Mouse (Mus musculus) embryonic facial prominence, embryonic 14.5 days (tissue): ENCODE measurements around the gene Olfr1393. TPM values are rescaled to one million over a fixed set of nuclear protein-coding genes. Genes with fewer than 3 reads are reported as not detected.

Experiments used
- ATAC-seq: fragments of 200-750 bp; cut with Nextera tagmentation; 2 replicates; pipeline ENCODE4 v1.8.0; 2017; ENCODE audit warnings: low read depth, moderate number of reproducible peaks, moderate TSS enrichment
- DNase-seq: peaks from one replicate; pipeline ENCODE4 v3.0.0-alpha.2; 2015; ENCODE audit warnings: low spot score
- H3K27ac ChIP-seq: fragments of 300-500 bp; sonication (generic); replicated peaks from 2 replicates; pipeline ENCODE4 v1.5.1; 2014; ENCODE audit warnings: low read depth, mild to moderate bottlenecking, low read length, moderate library complexity
- H3K27me3 ChIP-seq: fragments of 300-500 bp; sonication (generic); replicated peaks from 2 replicates; pipeline ENCODE4 v1.6.1; 2014; ENCODE audit warnings: low read length; ENCODE audit not compliant: control insufficient read depth, insufficient read depth
- H3K36me3 ChIP-seq: fragments of 300-500 bp; sonication (generic); 2 replicates; pipeline ENCODE4 v1.6.1; 2014; ENCODE audit warnings: low read length, mixed read lengths; ENCODE audit not compliant: control insufficient read depth, insufficient read depth
- H3K4me1 ChIP-seq: fragments of 300-500 bp; sonication (generic); 2 replicates; pipeline ENCODE4 v1.6.1; 2014; ENCODE audit warnings: antibody characterized with exemption, low read length; ENCODE audit not compliant: control insufficient read depth, insufficient read depth
- H3K4me2 ChIP-seq: fragments of 300-500 bp; sonication (generic); 2 replicates; pipeline ENCODE4 v1.6.1; 2014; ENCODE audit warnings: low read depth, mild to moderate bottlenecking, low read length, moderate library complexity, mixed read lengths
- H3K4me3 ChIP-seq: fragments of 300-500 bp; sonication (generic); 2 replicates; pipeline ENCODE4 v1.5.1; 2014; ENCODE audit warnings: low read depth, mild to moderate bottlenecking, low read length
- H3K9ac ChIP-seq: fragments of 300-500 bp; sonication (generic); 2 replicates; pipeline ENCODE4 v1.6.1; 2014; ENCODE audit warnings: low read depth, mild to moderate bottlenecking, low read length, moderate library complexity, mixed read lengths
- H3K9me3 ChIP-seq: fragments of 300-500 bp; sonication (generic); 2 replicates; pipeline ENCODE4 v1.6.1; 2016; ENCODE audit warnings: low read length; ENCODE audit not compliant: control insufficient read depth
- WGBS: fragments of 180-500 bp; shearing (Covaris S2); extraction: QIAGEN DNeasy Blood & Tissue Kit; methylation state at CpG from one replicate; pipeline ENCODE4 v1.1.7; 2014; 5-methylcytosine and 5-hydroxymethylcytosine counted together
- polyA plus RNA-seq: library from polyadenylated mRNA; unstranded; fragments of >200 nt; fragmentation: Nextera tagmentation; extraction: Ambion mirVana; gene quantifications from 2 replicates; pipeline ENCODE4 v1.2.1, GENCODE M21; 2014

The Olfr1393 gene
- polyA plus RNA-seq, 1 experiment from 2014 or later, result 0.10 TPM

- no peak for ATAC-seq
Measured at GRCm38 (mm10) chr11:49242944-49243626, 35.0 kb upstream of the Olfr1393 start.

GRCm38 (mm10) chr11:49243727-49244594, 34.1 kb upstream of the Olfr1393 start, which contains the start of gene Mgat1:
Gene Mgat1, plus strand, starts transcription at chr11:49244191.
- 0% methylated on average over 47 of the region's 60 CpGs for WGBS
- Histone ChIP-seq H3K4me1 (peaks cover 27% of the 10 kb centered on the region), H3K4me2 (peak within 1 kb of the TSS; percentile 58), H3K27ac (peak within 1 kb of the TSS; percentile 94), H3K36me3 (no peaks in the 10 kb centered on the region), H3K9me3 (no peaks in the 10 kb centered on the region), H3K9ac (peak within 1 kb of the TSS; percentile 69), H3K27me3 (no peaks in the 10 kb centered on the region), H3K4me3 (peak within 1 kb of the TSS; percentile 47)
- DNase-seq, result peak; percentile 98
- ATAC-seq, result peak; percentile 94

More at GRCm38 (mm10) chr11:49242944-49243626, 35.0 kb upstream of the Olfr1393 start:
- no peaks in the 10 kb centered on the region for H3K36me3 ChIP-seq
- peak; percentile 69 for DNase-seq
- WGBS, result 19% methylated on average over 11 of the region's 11 CpGs
- H3K4me2 ChIP-seq, result peak overlapping the region; percentile 58
- H3K4me1 ChIP-seq, result peaks cover 20% of the 10 kb centered on the region
- H3K9ac ChIP-seq, result peak overlapping the region; percentile 69
- H3K27ac ChIP-seq, result peak overlapping the region; percentile 94
- peak overlapping the region; percentile 47 for H3K4me3 ChIP-seq
- no peaks in the 10 kb centered on the region for H3K27me3 ChIP-seq
- no peaks in the 10 kb centered on the region for H3K9me3 ChIP-seq

- H3K9ac ChIP-seq, result peak overlapping the region; percentile 69
- peak overlapping the region; percentile 58 for H3K4me2 ChIP-seq
- no peaks in the 10 kb centered on the region for H3K27me3 ChIP-seq
- no peaks in the 10 kb centered on the region for H3K9me3 ChIP-seq
- peak overlapping the region; percentile 47 for H3K4me3 ChIP-seq
- ATAC-seq, result no peak
- WGBS, result 0% methylated on average over 4 of the region's 4 CpGs
- DNase-seq, result no peak
- H3K4me1 ChIP-seq, result peaks cover 33% of the 10 kb centered on the region
- peak overlapping the region; percentile 94 for H3K27ac ChIP-seq
- H3K36me3 ChIP-seq, result no peaks in the 10 kb centered on the region
Measured at GRCm38 (mm10) chr11:49244595-49244930, 33.5 kb upstream of the Olfr1393 start.

- peak overlapping the region; percentile 27 for H3K9ac ChIP-seq
- peaks cover 37% of the 10 kb centered on the region for H3K4me1 ChIP-seq
- no peaks in the 10 kb centered on the region for H3K9me3 ChIP-seq
- DNase-seq, result no peak
- 21% methylated on average over 7 of the region's 7 CpGs for WGBS
- H3K4me2 ChIP-seq, result peak overlapping the region; percentile 58
- H3K27me3 ChIP-seq, result no peaks in the 10 kb centered on the region
- peak overlapping the region; percentile 94 for H3K27ac ChIP-seq
- peak overlapping the region; percentile 47 for H3K4me3 ChIP-seq
- ATAC-seq, result no peak
- no peaks in the 10 kb centered on the region for H3K36me3 ChIP-seq
Measured at GRCm38 (mm10) chr11:49245176-49245575, 32.9 kb upstream of the Olfr1393 start.

GRCm38 (mm10) chr11:49245634-49246415, 32.3 kb upstream of the Olfr1393 start:
- H3K4me1 ChIP-seq, result peaks cover 37% of the 10 kb centered on the region
- no peaks in the 10 kb centered on the region for H3K27me3 ChIP-seq
- peak overlapping the region; percentile 27; the same call in 1 of the 2 replicates for H3K9ac ChIP-seq
- H3K9me3 ChIP-seq, result no peaks in the 10 kb centered on the region
- peak overlapping the region; percentile 94 for H3K27ac ChIP-seq
- DNase-seq (no peak), ATAC-seq (no peak)
- WGBS, result 24% methylated on average over 12 of the region's 12 CpGs
- peak overlapping the region; percentile 47 for H3K4me3 ChIP-seq
- no peaks in the 10 kb centered on the region for H3K36me3 ChIP-seq
- H3K4me2 ChIP-seq, result peak overlapping the region; percentile 58

- peaks cover 43% of the 10 kb centered on the region for H3K4me1 ChIP-seq
- no peak overlapping the region for H3K9ac ChIP-seq
- no peaks in the 10 kb centered on the region for H3K9me3 ChIP-seq
- no peaks in the 10 kb centered on the region for H3K27me3 ChIP-seq
- ATAC-seq (no peak), DNase-seq (no peak)
- H3K4me3 ChIP-seq, result no peak overlapping the region
- no peaks in the 10 kb centered on the region for H3K36me3 ChIP-seq
- H3K4me2 ChIP-seq, result peak overlapping the region; percentile 58; the same call in 1 of the 2 replicates
- no peak overlapping the region for H3K27ac ChIP-seq
- 79% methylated on average over 4 of the region's 4 CpGs for WGBS
Measured at GRCm38 (mm10) chr11:49246523-49246922, 31.6 kb upstream of the Olfr1393 start.

- ATAC-seq (no peak), DNase-seq (no peak)
- Histone ChIP-seq H3K36me3 (0 out of 2 replicates have a peak, but pooled peaks cover 5% of the 10 kb centered on the region), H3K4me2 (no peak overlapping the region), H3K4me1 (peaks cover 49% of the 10 kb centered on the region), H3K27ac (no peak overlapping the region), H3K4me3 (no peak overlapping the region), H3K27me3 (no peaks in the 10 kb centered on the region), H3K9ac (peak overlapping the region; percentile 42), H3K9me3 (no peaks in the 10 kb centered on the region)
- 75% methylated on average over 2 of the region's 2 CpGs for WGBS
Measured at GRCm38 (mm10) chr11:49247255-49247654, 30.8 kb upstream of the Olfr1393 start.
